Mouse (Mus musculus) heart, postnatal 25 days (tissue): ENCODE measurements around the gene Prr19. TPM values are rescaled to one million over a fixed set of nuclear protein-coding genes. Genes with fewer than 3 reads are reported as not detected.
A peak's percentile ranks its signal among the peaks of the same experiment; 100 is the strongest.
"Not testable (repeated sequence)": the region's sequence is repeated elsewhere in the genome, so short reads cannot be mapped to it uniquely, and the experiment has no call there.

Experiments used
- DNase-seq: peaks from one replicate; pipeline ENCODE4 v3.0.0; 2022; ENCODE audit warnings: low spot score
- intact Hi-C: fragments of 180-260 bp; cut with DNase I; formaldehyde crosslinking; loops from one replicate; pipeline ENCODE4 v1.15.1; 2025
- total RNA-seq, 2 experiments: library from RNA; stranded (reverse); gene quantifications; 2 replicates each; pipeline ENCODE4 v1.2.3; 2021

The Prr19 gene
- total RNA-seq, 2 experiments from 2014 or later: not detected

DNA sequence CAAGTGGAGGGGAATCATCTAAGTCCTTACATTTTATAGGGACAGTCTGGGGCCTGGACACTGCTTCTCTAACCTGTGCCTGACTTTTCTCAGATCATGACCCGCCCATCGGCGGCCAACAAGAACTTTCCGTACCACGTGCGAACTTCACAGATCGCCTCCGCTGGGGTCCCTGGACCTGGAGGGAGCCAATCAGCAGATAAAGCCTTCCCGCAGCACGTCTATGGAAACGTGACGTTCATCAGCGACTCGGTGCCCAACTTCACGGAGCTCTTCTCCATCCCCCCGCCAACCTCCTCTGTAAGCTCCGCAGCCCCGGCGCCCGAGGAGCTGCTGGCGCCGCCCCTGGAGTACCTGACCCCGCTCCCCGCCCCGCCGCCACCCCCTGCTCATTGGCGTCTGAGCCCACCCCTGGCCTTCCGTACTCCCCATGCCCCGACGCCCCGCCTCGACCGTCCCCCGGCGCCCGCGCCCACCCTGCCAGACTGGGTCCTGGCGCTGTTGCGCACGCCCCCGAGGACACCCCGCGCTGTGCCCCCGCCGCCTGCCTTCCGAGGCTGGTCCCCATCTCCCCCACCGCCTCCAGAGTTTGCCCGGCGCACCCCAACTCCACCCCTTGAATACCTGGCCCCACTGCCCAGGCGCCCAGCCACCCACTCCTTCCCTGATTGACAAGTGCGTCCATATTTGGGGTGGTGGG is 13.5 kb downstream of the Prr19 start:
- DNase-seq: no peak
- intact Hi-C loops: loop anchor here (2.0 to 5.0 kb wide), 4 partner anchors 16 to 182 kb away; no protein-coding TSS in a partner anchor

DNA sequence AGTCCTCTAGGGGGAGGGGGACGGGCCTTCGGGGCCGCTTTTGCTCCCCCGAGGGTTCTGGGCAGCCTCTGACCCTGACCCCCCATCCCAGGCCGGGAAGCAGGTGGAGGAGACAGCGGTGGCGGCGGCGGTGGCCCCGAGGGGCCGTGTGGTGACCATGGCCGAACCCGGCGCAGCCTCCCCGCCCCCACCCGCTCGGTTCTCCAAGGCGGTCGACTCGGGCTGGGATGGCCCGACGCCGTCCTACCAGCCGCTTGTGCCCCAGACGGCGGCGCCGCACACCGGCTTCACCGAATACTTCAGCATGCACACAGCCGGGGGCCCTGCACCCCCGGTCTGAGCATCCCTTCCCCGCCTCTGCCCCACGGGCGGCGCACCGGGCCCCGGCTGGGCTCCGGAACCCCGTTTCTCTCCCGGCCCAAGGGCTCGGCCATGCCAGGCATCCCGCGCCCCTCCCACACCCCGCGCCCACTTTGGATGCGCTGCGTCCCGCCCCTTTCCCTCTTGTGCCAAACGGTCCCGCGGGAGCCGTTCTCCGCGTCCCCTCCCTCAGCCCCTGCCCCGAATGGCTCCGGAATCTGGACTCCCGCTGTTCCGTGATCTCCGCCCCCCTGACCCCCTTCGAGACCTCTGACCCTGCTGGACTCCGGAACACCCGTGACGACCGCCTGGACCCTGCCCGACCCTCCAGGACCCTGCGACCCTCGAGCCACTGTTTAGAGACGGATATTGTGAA is 14.3 kb downstream of the Prr19 start:
- intact Hi-C loops: loop anchor here (2.0 to 5.0 kb wide), 6 partner anchors 17 to 183 kb away; no protein-coding TSS in a partner anchor
- DNase-seq: no peak

DNA sequence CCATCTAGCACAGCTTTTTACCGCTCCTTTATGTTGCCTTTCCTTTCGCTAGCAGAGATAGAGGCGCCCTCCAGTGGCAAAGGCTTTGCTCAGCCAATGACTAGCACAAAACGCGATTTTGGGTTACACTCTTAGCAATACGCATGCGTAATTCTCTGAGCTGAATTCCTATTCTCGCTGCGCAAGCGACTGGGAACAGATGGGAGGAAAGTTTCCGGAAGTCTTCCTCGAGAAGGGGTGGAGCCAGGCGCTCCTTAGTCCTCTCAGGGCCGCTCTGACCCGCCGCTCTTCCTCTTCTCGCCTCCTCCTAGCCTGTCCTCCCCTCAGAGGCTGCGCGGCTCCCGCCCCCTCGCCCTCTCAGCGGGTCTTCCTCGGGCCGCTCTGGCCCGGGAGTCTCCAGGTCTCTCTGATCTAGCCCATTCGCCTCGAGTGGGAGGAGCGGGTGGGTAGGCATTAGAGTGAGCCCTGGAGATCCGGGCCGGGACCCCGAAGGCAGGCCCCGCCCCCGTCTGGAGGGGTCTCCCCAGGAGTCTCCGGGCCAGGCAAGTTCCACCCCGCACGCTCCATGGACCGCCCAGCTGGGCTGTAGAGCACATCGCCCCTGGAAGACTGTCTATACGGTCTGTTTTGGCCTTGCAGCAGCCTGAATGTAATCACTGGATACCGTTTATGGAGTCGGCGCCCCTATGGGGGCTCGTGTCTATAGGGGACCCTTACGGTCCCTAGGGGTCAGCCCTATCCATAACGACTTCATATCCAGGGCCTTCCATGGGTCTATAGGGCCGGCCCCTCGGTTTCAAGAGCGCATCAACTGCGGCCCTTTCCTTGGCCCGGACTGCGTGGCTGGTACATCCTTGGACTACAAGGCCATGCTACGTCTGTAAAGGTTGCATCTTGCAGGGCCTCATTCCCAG is 15.6 kb downstream of the Prr19 start, which contains the start of gene Megf8:
TSS of gene Megf8 (plus strand) at position 633 of the 914 bp plus-strand sequence.
- peak; percentile 92 for DNase-seq
- intact Hi-C loops: loop anchor here (2.0 to 5.0 kb wide), 5 partner anchors 34 to 184 kb away; no protein-coding TSS in a partner anchor

DNA sequence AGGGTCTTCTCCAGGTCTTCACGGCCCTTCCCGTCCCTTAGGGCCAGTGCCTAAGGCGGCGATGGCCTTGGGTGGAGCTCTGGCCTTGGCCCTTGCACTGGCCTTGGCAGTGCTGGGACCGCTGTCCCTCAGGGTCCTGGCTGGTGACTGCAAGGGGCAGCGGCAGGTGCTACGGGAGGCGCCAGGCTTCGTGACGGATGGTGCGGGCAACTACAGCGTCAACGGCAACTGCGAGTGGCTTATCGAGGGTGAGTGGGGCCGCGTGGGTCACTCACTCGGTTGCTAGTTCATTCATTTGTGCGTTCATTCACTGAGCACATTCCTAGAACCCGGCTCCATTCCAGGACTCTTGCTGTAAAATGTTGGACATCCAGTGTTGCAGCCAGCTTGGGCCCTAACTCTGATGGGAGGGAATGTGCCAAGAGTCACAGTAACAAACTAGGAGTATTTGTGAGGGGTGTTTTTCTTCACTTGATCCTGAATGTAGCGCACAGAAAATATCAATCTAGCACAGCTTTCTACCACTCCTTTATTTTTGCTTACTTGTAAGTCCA is 16.3 kb downstream of the Prr19 start:
- DNase-seq: no peak
- intact Hi-C loops: loop anchor here (2.0 to 5.0 kb wide), 5 partner anchors 35 to 185 kb away; no protein-coding TSS in a partner anchor

DNA sequence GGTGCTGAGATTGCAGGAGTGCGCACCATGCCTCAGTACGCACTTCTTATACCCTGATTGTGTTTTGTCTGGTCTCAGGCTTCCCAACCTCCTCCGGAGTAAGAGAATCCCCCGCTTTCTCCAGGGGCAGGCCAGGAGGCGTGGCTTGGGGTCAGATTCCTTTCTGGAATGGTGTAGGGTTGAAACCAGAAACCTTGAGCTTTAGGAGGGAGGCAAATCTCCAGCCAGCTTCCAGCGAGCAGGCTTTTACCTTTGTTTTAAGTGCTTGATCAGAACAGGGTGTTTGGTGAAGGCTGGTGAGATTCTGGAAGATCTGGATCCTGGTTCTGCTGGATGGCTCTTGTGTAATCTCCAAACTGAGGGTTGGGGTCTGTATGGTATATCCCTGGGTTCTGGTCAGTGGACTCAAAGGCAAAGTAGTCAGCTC is 20.9 kb downstream of the Prr19 start:
- intact Hi-C loops: no loop called here
- DNase-seq: no peak

DNA sequence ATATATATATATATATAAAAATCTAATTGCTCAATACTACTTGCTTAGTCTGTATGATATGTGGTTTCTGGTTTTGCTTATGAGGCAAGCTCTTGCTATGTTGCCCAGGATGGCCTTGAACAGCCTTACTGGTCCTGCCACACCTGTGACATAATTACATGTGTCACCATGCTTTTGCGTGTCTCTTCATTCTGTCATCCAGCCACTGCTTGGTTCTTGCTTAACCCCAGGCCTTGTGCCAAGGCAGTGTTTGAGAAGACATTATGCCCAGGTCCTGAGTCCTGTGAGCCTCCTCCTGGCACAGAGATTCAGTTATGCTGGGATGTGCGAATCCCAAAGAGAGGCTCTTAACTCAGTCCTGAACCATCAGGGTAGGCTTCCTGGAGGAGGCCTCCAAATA is 22.0 kb downstream of the Prr19 start:
- DNase-seq: no peak
- intact Hi-C loops: no loop called here

DNA sequence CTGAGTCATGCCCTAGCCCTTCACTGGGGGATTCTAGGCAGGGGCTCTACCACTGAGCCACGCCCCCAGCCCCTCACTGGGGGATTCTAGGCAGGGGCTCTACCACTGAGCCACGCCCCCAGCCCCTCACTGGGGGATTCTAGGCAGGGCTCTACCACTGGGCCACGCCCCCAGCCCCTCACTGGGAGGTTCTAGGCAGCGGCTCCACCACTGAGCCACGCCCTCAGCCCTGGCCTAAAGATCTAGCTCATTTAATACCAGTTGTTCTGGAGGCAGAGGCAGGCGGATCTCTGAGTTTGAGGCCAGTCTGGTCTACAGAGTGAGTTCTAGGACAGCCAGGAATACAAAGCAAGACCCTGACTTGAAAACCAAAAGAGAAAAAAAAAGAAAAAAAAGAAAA is 24.2 kb downstream of the Prr19 start:
- intact Hi-C loops, DNase-seq: not testable (repeated sequence)

DNA sequence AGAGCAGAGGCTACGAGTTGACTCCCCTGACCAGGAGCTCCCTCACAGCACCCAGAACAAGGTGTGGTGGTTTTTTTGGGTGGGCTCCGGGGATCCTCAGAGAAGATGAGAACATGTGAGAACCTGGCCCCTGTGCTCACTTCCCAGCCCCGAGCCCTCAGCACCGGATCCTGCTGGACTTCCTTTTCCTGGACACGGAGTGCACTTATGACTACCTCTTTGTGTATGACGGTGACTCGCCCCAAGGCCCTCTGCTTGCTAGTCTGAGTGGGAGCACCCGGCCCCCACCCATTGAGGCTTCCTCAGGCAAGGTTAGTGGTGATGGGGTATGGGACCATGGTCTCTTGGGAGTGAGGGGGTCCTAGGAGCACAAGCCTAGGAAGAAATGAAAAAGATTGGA is 25.0 kb downstream of the Prr19 start:
- DNase-seq: no peak
- intact Hi-C loops: no loop called here

DNA sequence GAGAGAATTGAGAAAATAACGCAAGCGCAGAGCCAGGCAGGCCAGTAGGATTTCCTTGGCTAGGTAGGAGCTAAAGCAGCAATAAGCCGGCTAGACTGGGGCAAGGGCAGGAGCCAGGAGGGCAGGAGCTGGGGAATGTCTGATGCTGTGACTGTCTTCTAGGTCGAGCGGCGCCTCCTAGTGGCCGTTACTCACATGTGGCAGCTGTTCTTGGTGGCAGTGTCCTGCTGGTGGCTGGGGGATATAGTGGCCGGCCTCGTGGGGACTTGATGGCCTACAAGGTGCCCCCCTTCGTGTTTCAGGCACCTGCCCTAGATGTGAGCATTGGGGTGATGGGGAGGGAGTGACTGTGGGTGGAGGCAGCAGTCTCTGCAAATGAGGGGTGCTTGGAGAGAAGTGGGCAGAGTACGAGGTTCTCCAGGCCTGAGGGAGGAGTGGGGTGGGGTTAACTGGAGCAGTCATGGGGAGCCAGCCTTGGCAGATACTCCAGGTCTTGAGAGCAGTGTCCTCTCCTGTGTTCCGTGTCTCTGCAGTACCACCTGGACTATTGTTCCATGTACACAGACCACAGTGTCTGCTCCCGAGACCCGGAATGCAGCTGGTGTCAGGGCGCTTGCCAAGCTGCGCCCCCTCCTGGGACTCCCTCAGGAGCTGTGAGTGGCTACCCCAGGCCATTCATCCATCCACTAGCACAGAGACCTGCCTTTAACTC is 32.5 kb downstream of the Prr19 start:
- intact Hi-C loops: loop anchor here (2.0 to 5.0 kb wide), 3 partner anchors 36 to 201 kb away; partner anchors contain the start of gene Pafah1b3
- peak; percentile 37 for DNase-seq

DNA sequence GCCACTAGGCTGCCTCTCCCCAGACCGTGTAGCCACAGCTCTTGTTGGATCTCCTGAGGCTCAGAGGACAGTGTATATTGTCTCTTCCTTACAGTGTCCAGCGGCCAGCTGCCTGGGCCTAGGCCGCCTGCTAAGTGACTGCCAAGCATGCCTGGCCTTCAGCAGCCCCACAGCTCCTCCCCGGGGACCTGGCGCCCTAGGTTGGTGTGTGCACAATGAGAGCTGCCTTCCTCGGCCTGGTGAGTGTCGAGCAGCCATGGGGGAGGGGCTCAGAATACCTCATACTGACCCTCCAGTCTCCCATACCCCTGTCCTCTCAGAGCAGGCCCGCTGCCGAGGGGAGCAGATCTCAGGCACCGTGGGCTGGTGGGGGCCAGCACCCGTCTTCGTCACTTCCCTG is 33.3 kb downstream of the Prr19 start:
- intact Hi-C loops: loop anchor here (2.0 to 5.0 kb wide), 3 partner anchors 37 to 202 kb away; partner anchors contain the start of gene Pafah1b3

DNA sequence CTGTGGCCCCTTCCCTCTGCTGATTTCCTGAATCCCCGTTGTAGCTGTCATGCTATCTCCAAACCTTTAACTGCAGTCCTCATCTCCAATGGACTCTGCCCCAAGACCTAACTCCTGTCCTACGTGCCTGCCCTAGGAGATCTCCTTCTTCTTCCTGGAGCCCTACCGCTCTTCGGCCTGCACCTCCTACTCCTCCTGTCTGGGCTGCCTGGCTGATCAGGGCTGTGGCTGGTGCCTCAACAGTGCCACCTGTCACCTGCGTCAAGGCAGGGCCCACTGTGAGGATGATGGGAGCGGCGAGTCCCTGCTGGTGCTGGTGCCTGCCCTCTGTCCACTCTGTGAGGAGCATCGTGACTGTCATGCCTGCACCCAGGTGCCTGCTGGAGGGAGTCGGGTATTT is 38.1 kb downstream of the Prr19 start:
- intact Hi-C loops: no loop called here
- no peak for DNase-seq

More for the DNA sequence above, 33.3 kb downstream of the Prr19 start:
- DNase-seq: no peak

DNA sequence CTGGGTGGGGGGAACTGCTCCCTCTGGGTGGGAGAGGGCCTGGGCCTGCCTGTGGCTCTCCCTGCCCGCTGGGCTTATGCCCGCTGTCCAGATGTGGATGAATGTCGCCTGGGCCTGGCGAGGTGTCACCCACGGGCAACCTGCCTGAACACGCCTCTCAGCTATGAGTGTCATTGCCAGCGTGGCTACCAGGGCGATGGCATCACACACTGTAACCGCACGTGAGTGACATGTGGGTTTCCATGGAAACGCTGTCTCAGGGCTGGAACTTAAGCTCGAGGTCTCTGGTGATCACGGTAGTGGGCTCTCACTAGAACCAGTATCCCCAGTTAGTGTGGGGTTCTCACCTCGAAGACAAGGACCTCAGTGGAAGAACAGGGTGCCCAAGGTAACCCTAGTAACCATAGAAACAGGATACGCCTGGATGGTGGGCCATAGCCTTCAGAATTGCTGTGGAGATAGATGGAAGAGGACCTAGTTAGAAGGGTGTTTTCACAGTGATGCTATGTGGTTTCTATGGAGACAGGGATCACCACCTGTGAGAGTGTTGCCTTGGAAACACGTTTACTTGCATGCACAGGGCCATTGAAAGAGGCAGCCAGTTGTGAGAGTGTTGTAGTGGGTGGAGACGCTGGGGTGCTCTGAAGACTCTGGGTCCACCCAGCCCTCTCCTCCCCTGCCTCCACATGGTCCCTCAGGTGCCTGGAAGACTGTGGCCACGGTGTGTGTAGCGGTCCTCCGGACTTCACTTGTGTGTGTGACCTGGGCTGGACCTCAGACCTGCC is 40.0 kb downstream of the Prr19 start:
- DNase-seq: no peak
- intact Hi-C loops: no loop called here

DNA sequence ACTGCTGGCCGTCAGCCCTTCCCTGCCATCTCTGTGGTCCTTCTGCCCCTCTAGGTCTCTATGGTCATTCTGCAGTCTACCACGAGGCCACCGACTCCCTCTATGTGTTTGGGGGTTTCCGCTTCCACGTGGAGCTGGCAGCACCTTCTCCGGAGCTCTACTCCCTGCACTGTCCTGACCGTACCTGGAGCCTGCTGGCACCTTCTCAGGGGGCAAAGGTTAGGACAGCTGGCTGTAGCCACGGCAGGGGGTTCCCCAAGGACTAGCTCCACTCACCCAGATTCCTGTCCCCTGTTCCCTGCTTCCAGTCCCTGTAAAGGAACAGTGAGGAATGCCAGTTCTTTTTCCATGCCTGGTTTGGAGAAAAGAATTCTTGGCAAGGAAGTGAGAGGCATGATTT is 47.6 kb downstream of the Prr19 start:
- no peak for DNase-seq
- intact Hi-C loops: no loop called here

Other genes starting within 250 kb of the Prr19 start
- gene Grik5, start 229.1 kb upstream of the Prr19 start, total RNA-seq: 1 to 10 TPM; 4.5 to 4.8 TPM
- gene Zfp574, start 228.8 kb upstream of the Prr19 start, total RNA-seq: 1 to 10 TPM; 9.8 to 9.9 TPM
- gene Pou2f2, start 121.7 kb upstream of the Prr19 start, total RNA-seq: under 1 TPM; 0.60 to 0.61 TPM
- 10 to 100 TPM; 13.6 to 20.2 TPM for gene Dedd2, start 80.8 kb upstream of the Prr19 start, total RNA-seq
- 1 to 10 TPM; 8.0 to 9.1 TPM for gene Zfp526, start 80.0 kb upstream of the Prr19 start, total RNA-seq
- 10 to 100 TPM; 62.6 to 64.6 TPM for gene Gsk3a, start 63.6 kb upstream of the Prr19 start, total RNA-seq
- gene Erf, start 50.6 kb upstream of the Prr19 start, total RNA-seq: 10 to 100 TPM; 19.2 to 29.6 TPM
- 10 to 100 TPM; 61.9 to 65.9 TPM for gene Cic, start 33.7 kb upstream of the Prr19 start, total RNA-seq
- 1 to 10 TPM; 2.7 to 4.3 TPM for gene Pafah1b3, start 3.4 kb upstream of the Prr19 start, total RNA-seq
- gene Tmem145, start 4.7 kb downstream of the Prr19 start, total RNA-seq: not detected
- gene Megf8, start 15.8 kb downstream of the Prr19 start, total RNA-seq: 10 to 100 TPM; 25.1 to 26.6 TPM
- not detected for gene Cnfn, start 68.3 kb downstream of the Prr19 start, total RNA-seq
- gene Lipe, start 97.3 kb downstream of the Prr19 start, total RNA-seq: 10 to 100 TPM; 40.5 to 41.5 TPM
- not detected for gene Cxcl17, start 111.5 kb downstream of the Prr19 start, total RNA-seq
- 10 to 100 TPM; 12.4 to 14.7 TPM for gene Ceacam1, start 176.2 kb downstream of the Prr19 start, total RNA-seq
- 1 to 10 TPM; 2.2 to 2.4 TPM for gene Ceacam2, start 238.4 kb downstream of the Prr19 start, total RNA-seq